Mouse (Mus musculus): ENCODE results near the gene Rps17. TPM values are rescaled to one million over a fixed set of nuclear protein-coding genes. Genes with fewer than 3 reads are reported as not detected.

Rps17 gene
- 931 TPM for polyA plus RNA-seq (2017; shearing (Covaris generic))

DNA sequence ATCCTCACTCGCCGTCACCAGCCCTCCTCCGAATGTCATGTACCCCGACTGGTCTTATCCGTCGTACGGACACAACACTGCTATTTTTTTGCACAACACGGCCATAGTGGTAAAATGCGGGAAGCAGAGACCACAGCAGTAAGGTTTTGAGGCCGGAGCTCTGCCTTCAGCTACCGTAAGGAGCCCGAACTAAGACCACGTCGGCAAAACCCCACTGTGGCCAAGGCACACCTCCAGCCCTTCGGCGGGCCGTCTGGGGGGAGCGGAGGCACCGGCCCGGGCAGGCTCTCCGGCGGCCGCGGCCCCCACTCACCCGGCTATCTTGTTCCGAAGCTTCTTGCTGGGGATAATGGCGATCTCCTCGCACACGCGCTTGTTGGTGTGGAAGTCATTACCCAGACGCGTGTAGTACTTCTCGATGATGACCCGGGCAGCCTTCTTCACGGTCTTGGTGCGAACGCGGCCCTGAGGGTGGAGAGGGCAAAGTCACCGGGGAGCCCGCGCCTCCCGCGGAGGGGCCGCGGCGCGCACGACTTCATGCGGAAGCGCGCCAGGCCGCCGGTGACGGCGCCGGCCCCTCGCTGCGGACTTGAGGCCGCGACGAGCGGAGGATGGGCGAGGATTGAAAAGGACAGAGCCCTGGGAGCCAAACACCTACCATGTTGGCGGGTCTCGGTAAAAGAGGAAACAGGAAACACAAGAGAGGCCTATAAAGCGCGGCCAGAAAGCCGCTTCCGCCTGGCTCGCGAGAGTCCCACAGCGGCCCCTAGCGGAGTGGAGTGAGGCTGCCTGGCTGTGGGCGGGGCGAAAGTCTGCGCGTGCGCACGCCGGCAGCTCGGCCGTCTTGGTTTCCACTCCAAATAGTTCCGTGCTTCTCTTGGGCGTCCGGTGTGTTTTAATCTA is at the start of gene Rps17:
TSS of gene Rps17 (minus strand) at position 711 of the 903 bp plus-strand sequence.

Other genes with a start within 250 kb of the Rps17 start
- 0.12 TPM for gene Slc28a1, start 230.5 kb downstream of the Rps17 start, polyA plus RNA-seq (2017; shearing (Covaris generic))
- 4.7 TPM for gene Pde8a, start 131.7 kb downstream of the Rps17 start, polyA plus RNA-seq (2017; shearing (Covaris generic))
- gene Cpeb1, start 110.2 kb upstream of the Rps17 start, polyA plus RNA-seq (2017; shearing (Covaris generic)), result not detected
- not detected for gene Ap3b2, start 148.7 kb upstream of the Rps17 start, polyA plus RNA-seq (2017; shearing (Covaris generic))
- gene BC048679, start 153.0 kb upstream of the Rps17 start, polyA plus RNA-seq (2017; shearing (Covaris generic)), result not detected
- gene Fsd2, start 221.7 kb upstream of the Rps17 start, polyA plus RNA-seq (2017; shearing (Covaris generic)), result 1.00 TPM
- 45.9 TPM for gene Whamm, start 226.0 kb upstream of the Rps17 start, polyA plus RNA-seq (2017; shearing (Covaris generic))